9 mouse cellular contexts compared by ENCODE assay signal in the genomic region with DNA sequence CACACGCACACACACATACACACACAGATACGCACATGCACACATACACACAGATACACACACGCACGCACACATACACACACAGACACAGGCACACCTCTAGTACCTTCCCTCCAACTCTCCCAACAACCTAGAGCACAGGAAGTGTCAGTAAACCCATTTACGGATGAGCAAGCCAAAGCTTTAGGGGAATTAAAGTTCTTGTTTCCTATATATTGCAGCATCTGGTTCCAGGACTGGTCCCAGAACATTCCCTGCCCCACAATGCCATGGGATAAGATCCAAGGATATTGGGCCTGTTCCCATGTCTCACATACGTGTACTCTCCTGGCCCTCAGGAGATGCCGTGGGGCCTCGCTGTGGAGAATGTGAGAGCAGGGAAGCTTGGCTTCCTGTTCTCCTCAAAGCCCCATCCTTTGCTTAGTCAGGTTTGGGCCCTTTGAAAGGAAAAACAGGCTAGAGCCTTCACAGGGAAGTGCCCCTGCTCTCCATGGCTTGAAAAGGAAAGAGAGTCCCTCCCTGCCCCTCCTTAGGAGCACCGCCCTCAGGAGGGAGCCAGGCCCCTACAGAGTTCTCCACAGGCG.
DNase-seq lines count a peak whose midpoint lies in the region; ATAC-seq and TF ChIP-seq lines count a peak whose summit lies in the region.
"Had no signal": no experiment of that assay in that cellular context is flagged by ENCODE, and none has a peak within 500 bp of the region (broad histone marks: within the 10 kb centered on the region; RNA-seq: fewer than 3 reads in every experiment).

No protein-coding gene starts in this region.

- H3K4me1 ChIP-seq in hindbrain, embryonic 16.5 days (ENCODE audit: control insufficient read depth, insufficient read depth, low read depth, low read length) = no peaks in the 10 kb centered on the region; the same call in 1 of the 2 replicates
- H3K4me1 ChIP-seq in hindbrain, embryonic 14.5 days (replicated peaks; ENCODE audit: control insufficient read depth, insufficient read depth, low read length) = peaks cover 6% of the 10 kb centered on the region; the same call in 1 of the 2 replicates
- peaks cover 28% of the 10 kb centered on the region for H3K4me1 ChIP-seq in limb, embryonic 14.5 days (ENCODE audit: control insufficient read depth, insufficient read depth, low read length)

- no peaks in the 10 kb centered on the region for H3K9me3 ChIP-seq in hindbrain, embryonic 16.5 days (ENCODE audit: control insufficient read depth, low read length)
- no peaks in the 10 kb centered on the region for H3K9me3 ChIP-seq in hindbrain, embryonic 14.5 days (ENCODE audit: control insufficient read depth, low read length)
- no peaks in the 10 kb centered on the region for H3K9me3 ChIP-seq in limb, embryonic 14.5 days (ENCODE audit: control insufficient read depth, low read length)

- WGBS in hindbrain, embryonic 16.5 days = 75% methylated on average over 10 of the region's 10 CpGs
- 76% methylated on average over 10 of the region's 10 CpGs for WGBS in hindbrain, embryonic 14.5 days
- 54% methylated on average over 9 of the region's 10 CpGs for WGBS in limb, embryonic 14.5 days

- H3K4me2 ChIP-seq in hindbrain, embryonic 16.5 days (ENCODE audit: low read length) = no peak overlapping the region
- H3K4me2 ChIP-seq in hindbrain, embryonic 14.5 days (replicated peaks) = no peak overlapping the region
- no peak overlapping the region; the same call in 1 of the 2 replicates for H3K4me2 ChIP-seq in limb, embryonic 14.5 days (replicated peaks; ENCODE audit: low read depth, low read length, severe bottlenecking)

- TF ChIP-seq POLR2A in limb, embryonic 14.5 days (IDR thresholded peaks at IDR 0.05; ENCODE audit: borderline replicate concordance, extremely low read depth, insufficient read depth, insufficient read length) = no peak

- DNase-seq in hindbrain, embryonic 14.5 days (ENCODE audit: low spot score) = no peak
- DNase-seq in thymus, postnatal 0 days (ENCODE audit: low spot score) = peak; percentile 5
- no peak for DNase-seq in thymus, postnatal 10 days (ENCODE audit: low spot score in 2 of 2)
- DNase-seq in limb, embryonic 14.5 days (ENCODE audit: low spot score) = no peak
- no peak for DNase-seq in embryo, embryonic 10.5 days (ENCODE audit: low spot score)
- no peak for DNase-seq in layer of hippocampus, adult 11-12 months (ENCODE audit: low spot score)
- DNase-seq: cerebellum, adult 18-20 months; thymus, postnatal 25 days had no signal

- no peaks in the 10 kb centered on the region for H3K36me3 ChIP-seq in hindbrain, embryonic 16.5 days (ENCODE audit: control insufficient read depth, insufficient read depth, low read length)
- no peaks in the 10 kb centered on the region for H3K36me3 ChIP-seq in hindbrain, embryonic 14.5 days (replicated peaks; ENCODE audit: control insufficient read depth, insufficient read depth)
- H3K36me3 ChIP-seq in limb, embryonic 14.5 days (ENCODE audit: control insufficient read depth, insufficient read depth, low read length) = no peaks in the 10 kb centered on the region

- H3K9ac ChIP-seq in hindbrain, embryonic 16.5 days (ENCODE audit: low read depth, low read length) = no peak overlapping the region
- H3K9ac ChIP-seq in hindbrain, embryonic 14.5 days = no peak overlapping the region
- no peak overlapping the region for H3K9ac ChIP-seq in limb, embryonic 14.5 days (ENCODE audit: low read depth, low read length, severe bottlenecking)

- H3K27me3 ChIP-seq in hindbrain, embryonic 16.5 days (replicated peaks; ENCODE audit: control insufficient read depth, insufficient read depth, low read length) = no peaks in the 10 kb centered on the region
- no peaks in the 10 kb centered on the region for H3K27me3 ChIP-seq in hindbrain, embryonic 14.5 days (ENCODE audit: control insufficient read depth, insufficient read depth, low read length)
- no peaks in the 10 kb centered on the region for H3K27me3 ChIP-seq in limb, embryonic 14.5 days (ENCODE audit: control insufficient read depth, insufficient read depth, low read length)

- ATAC-seq in hindbrain, embryonic 16.5 days = peak; percentile 10; the same call in 1 of the 2 replicates
- no peak for ATAC-seq in hindbrain, embryonic 14.5 days (ENCODE audit: low FRiP score)
- ATAC-seq in limb, embryonic 14.5 days (ENCODE audit: low FRiP score, low read depth) = no peak

- no peak overlapping the region for H3K27ac ChIP-seq in hindbrain, embryonic 16.5 days (ENCODE audit: low read depth, low read length)
- H3K27ac ChIP-seq in hindbrain, embryonic 14.5 days = no peak overlapping the region
- H3K27ac ChIP-seq in limb, embryonic 14.5 days (replicated peaks; ENCODE audit: low read depth, low read length) = peak overlapping the region; percentile 72

- no peak overlapping the region for H3K4me3 ChIP-seq in hindbrain, embryonic 16.5 days (ENCODE audit: low read length)
- no peak overlapping the region for H3K4me3 ChIP-seq in hindbrain, embryonic 14.5 days (replicated peaks; ENCODE audit: low read length)
- H3K4me3 ChIP-seq in limb, embryonic 14.5 days (replicated peaks; ENCODE audit: low read length) = no peak overlapping the region
